ENCODE assay signal across 8 mouse cellular contexts in the genomic region with DNA sequence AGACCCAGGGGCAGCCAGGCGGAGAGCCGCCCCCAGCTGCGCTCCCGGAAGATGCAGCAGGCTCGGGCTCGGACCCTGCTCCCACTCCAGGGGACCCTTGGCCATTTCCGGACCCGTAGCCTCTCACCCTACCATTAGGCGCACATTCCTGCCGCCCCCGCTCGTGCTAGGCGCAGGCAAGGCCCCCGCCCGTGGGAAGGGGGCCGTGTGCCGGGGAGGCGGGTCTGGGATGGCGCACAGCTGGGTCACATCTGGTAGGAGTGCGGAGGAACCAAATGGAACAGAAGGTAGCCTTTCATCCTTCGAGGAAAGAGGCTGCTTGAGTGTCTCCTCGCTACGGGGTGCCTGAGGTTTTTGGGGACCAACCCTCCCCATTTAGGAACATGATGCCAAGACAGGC. TPM values are rescaled to one million over a fixed set of nuclear protein-coding genes. Genes with fewer than 3 reads are reported as not detected.
DNase-seq lines count a peak whose midpoint lies in the region; ATAC-seq lines count a peak whose summit lies in the region.

No protein-coding gene starts in this region.

- H3K36me3 ChIP-seq in lung, embryonic 16.5 days (ENCODE audit: control insufficient read depth, insufficient read depth, low read length): no peaks in the 10 kb centered on the region
- H3K36me3 ChIP-seq in forebrain, embryonic 15.5 days: no peaks in the 10 kb centered on the region
- H3K36me3 ChIP-seq in neural tube, embryonic 15.5 days: no peaks in the 10 kb centered on the region

- no peak overlapping the region for H3K27ac ChIP-seq in lung, embryonic 16.5 days (ENCODE audit: low read length)
- H3K27ac ChIP-seq in forebrain, embryonic 15.5 days (replicated peaks): no peak overlapping the region
- no peak overlapping the region for H3K27ac ChIP-seq in neural tube, embryonic 15.5 days (replicated peaks)

- peak overlapping the region; percentile 85 for H3K4me2 ChIP-seq in lung, embryonic 16.5 days (ENCODE audit: low read depth, low read length)
- H3K4me2 ChIP-seq in forebrain, embryonic 15.5 days (replicated peaks): peak overlapping the region; percentile 98
- H3K4me2 ChIP-seq in neural tube, embryonic 15.5 days: peak overlapping the region; percentile 93

- peaks cover 38% of the 10 kb centered on the region for H3K4me1 ChIP-seq in lung, embryonic 16.5 days (replicated peaks; ENCODE audit: control insufficient read depth, insufficient read depth, low read length)
- peaks cover 57% of the 10 kb centered on the region for H3K4me1 ChIP-seq in forebrain, embryonic 15.5 days
- peaks cover 51% of the 10 kb centered on the region for H3K4me1 ChIP-seq in neural tube, embryonic 15.5 days

- H3K9me3 ChIP-seq in lung, embryonic 16.5 days (ENCODE audit: control insufficient read depth, low read length): no peaks in the 10 kb centered on the region
- H3K9me3 ChIP-seq in forebrain, embryonic 15.5 days: no peaks in the 10 kb centered on the region
- H3K9me3 ChIP-seq in neural tube, embryonic 15.5 days (replicated peaks): no peaks in the 10 kb centered on the region

- ATAC-seq in lung, embryonic 16.5 days (ENCODE audit: low read depth): no peak
- no peak for ATAC-seq in forebrain, embryonic 15.5 days (replicated peaks)
- ATAC-seq in neural tube, embryonic 15.5 days (ENCODE audit: low FRiP score): no peak
- no peak for ATAC-seq in granulocyte monocyte progenitor cell, adult 5-6 weeks (replicated peaks; ENCODE audit: poor library complexity, severe bottlenecking)

- H3K4me3 ChIP-seq in lung, embryonic 16.5 days (ENCODE audit: low read length): peak overlapping the region; percentile 73
- H3K4me3 ChIP-seq in forebrain, embryonic 15.5 days: peak overlapping the region; percentile 62
- peak overlapping the region; percentile 50 for H3K4me3 ChIP-seq in neural tube, embryonic 15.5 days (replicated peaks)

- WGBS in lung, embryonic 16.5 days: 1% methylated on average over 23 of the region's 23 CpGs
- WGBS in forebrain, embryonic 15.5 days: 2% methylated on average over 23 of the region's 23 CpGs
- WGBS in neural tube, embryonic 15.5 days: under 1% methylated on average over 22 of the region's 23 CpGs

- peaks cover 25% of the 10 kb centered on the region for H3K27me3 ChIP-seq in lung, embryonic 16.5 days (ENCODE audit: control insufficient read depth, insufficient read depth, low read depth, low read length)
- H3K27me3 ChIP-seq in forebrain, embryonic 15.5 days: no peaks in the 10 kb centered on the region
- H3K27me3 ChIP-seq in neural tube, embryonic 15.5 days (replicated peaks): peaks cover 21% of the 10 kb centered on the region

- no peak overlapping the region for H3K9ac ChIP-seq in lung, embryonic 16.5 days (ENCODE audit: low read length)
- H3K9ac ChIP-seq in forebrain, embryonic 15.5 days (replicated peaks): 0 out of 2 replicates have a peak overlapping the region, but pooled peaks have one; percentile 2
- H3K9ac ChIP-seq in neural tube, embryonic 15.5 days (replicated peaks): peak overlapping the region; percentile 30; the same call in 1 of the 2 replicates

- no peak for DNase-seq in lung, postnatal 36 days
- DNase-seq in kidney, postnatal 4 days: peak; percentile 78 to 85
- no peak for DNase-seq in ovary, postnatal 14 days (ENCODE audit: low spot score)
- DNase-seq in frontal cortex, postnatal 36 days (ENCODE audit: low spot score in 2 of 2): no peak

RNA-seq across cellular contexts. Expression of a gene that starts 0.7 kb away (rescaled TPM):
- polyA plus RNA-seq in lung, embryonic 16.5 days (2015; fragmentation: Nextera tagmentation; extraction: Ambion mirVana): 24.9 and 25.8 TPM in 2 replicates
- 25.7 and 28.8 TPM in 2 replicates for polyA plus RNA-seq in forebrain, embryonic 15.5 days (2015; fragmentation: Nextera tagmentation; extraction: Ambion mirVana)
- 16.7 and 19.4 TPM in 2 replicates for polyA plus RNA-seq in neural tube, embryonic 15.5 days (2015; fragmentation: Nextera tagmentation; extraction: Ambion mirVana)
- total RNA-seq in granulocyte monocyte progenitor cell, adult 5-6 weeks (2014; fragmentation: Nextera tagmentation): 8.2 and 9.9 TPM in 2 replicates
- total RNA-seq in granulocyte monocyte progenitor cell, adult 5-6 weeks (2017): 1.9 and 14.6 TPM in 2 replicates

RNA-seq across cellular contexts. Expression of a gene that starts 41.5 kb away (rescaled TPM):
- polyA plus RNA-seq in lung, embryonic 16.5 days (2015; fragmentation: Nextera tagmentation; extraction: Ambion mirVana): 0.63 TPM in 1 of 2 replicates, not detected in the other
- polyA plus RNA-seq in forebrain, embryonic 15.5 days (2015; fragmentation: Nextera tagmentation; extraction: Ambion mirVana): 0.33 TPM in 1 of 2 replicates, not detected in the other
- 1.6 TPM in 1 of 2 replicates, not detected in the other for polyA plus RNA-seq in neural tube, embryonic 15.5 days (2015; fragmentation: Nextera tagmentation; extraction: Ambion mirVana)
- total RNA-seq in granulocyte monocyte progenitor cell, adult 5-6 weeks (2014; fragmentation: Nextera tagmentation): not detected in 2 replicates
- total RNA-seq in granulocyte monocyte progenitor cell, adult 5-6 weeks (2017): not detected in 2 replicates

RNA-seq across cellular contexts. Expression of a gene that starts 42.4 kb away (rescaled TPM):
- 27.9 and 29.4 TPM in 2 replicates for polyA plus RNA-seq in lung, embryonic 16.5 days (2015; fragmentation: Nextera tagmentation; extraction: Ambion mirVana)
- polyA plus RNA-seq in forebrain, embryonic 15.5 days (2015; fragmentation: Nextera tagmentation; extraction: Ambion mirVana): 78.9 and 85.5 TPM in 2 replicates
- polyA plus RNA-seq in neural tube, embryonic 15.5 days (2015; fragmentation: Nextera tagmentation; extraction: Ambion mirVana): 58.8 and 63.9 TPM in 2 replicates
- 42.0 and 47.9 TPM in 2 replicates for total RNA-seq in granulocyte monocyte progenitor cell, adult 5-6 weeks (2014; fragmentation: Nextera tagmentation)
- 8.7 and 9.2 TPM in 2 replicates for total RNA-seq in granulocyte monocyte progenitor cell, adult 5-6 weeks (2017)

Comparison
In these comparisons a context has a peak if more than half of its experiments do, and no peak if none do; other contexts are left out.
1. DNase-seq: peak in kidney, postnatal 4 days (2 of 2); none in lung, postnatal 36 days (single experiment), ovary, postnatal 14 days (single experiment) and frontal cortex, postnatal 36 days (0 of 2).
2. Peak in every context shown above with its lines, with median percentiles within 50 percentile points of each other: H3K4me2 ChIP-seq and H3K4me3 ChIP-seq.